Mouse (Mus musculus) bone marrow macrophage, adult 2 months (primary cell): ENCODE measurements at regions not wholly inside any gene's neighbourhood (a gene's known extent, or its start where the extent isn't known, plus 50 kb on each side); places are given as distances from the start of the nearest gene placed in this dataset.

Experiments used
- H3K27ac ChIP-seq: 2 replicates; pipeline ENCODE4 v1.5.1; 2012; ENCODE audit warnings: low read depth, low read length; ENCODE audit not compliant: insufficient read depth
- H3K4me1 ChIP-seq: 2 replicates; pipeline ENCODE4 v1.6.1; 2012; ENCODE audit warnings: low read length; ENCODE audit not compliant: control insufficient read depth, insufficient read depth
- H3K4me3 ChIP-seq: 2 replicates; pipeline ENCODE4 v1.5.1; 2012; ENCODE audit warnings: mild to moderate bottlenecking, low read length, moderate library complexity; ENCODE audit not compliant: insufficient read depth
- CTCF ChIP-seq: IDR thresholded peaks from 2 replicates; pipeline ENCODE4 v1.5.1; 2012; ENCODE audit warnings: low read depth, mild to moderate bottlenecking, low read length, moderate library complexity
- POLR2A ChIP-seq: IDR thresholded peaks from 2 replicates; pipeline ENCODE4 v1.6.1; 2012; ENCODE audit warnings: mild to moderate bottlenecking, low read depth, low read length, borderline replicate concordance

GRCm38 (mm10) chr13:47848371-47849188 is 412.4 kb upstream of the Id4 start:
- no peaks in the 10 kb centered on the region for H3K4me1 ChIP-seq
- H3K27ac ChIP-seq: no peak overlapping the region
- no peak for TF ChIP-seq CTCF
- TF ChIP-seq POLR2A: no peak

GRCm38 (mm10) chr13:47855422-47856108 is 405.5 kb upstream of the Id4 start:
- no peak overlapping the region for H3K4me3 ChIP-seq
- no peaks in the 10 kb centered on the region for H3K4me1 ChIP-seq
- TF ChIP-seq CTCF: no peak
- TF ChIP-seq POLR2A: no peak
- no peak overlapping the region for H3K27ac ChIP-seq

More at GRCm38 (mm10) chr13:47848371-47849188, 412.4 kb upstream of the Id4 start:
- no peak overlapping the region for H3K4me3 ChIP-seq

GRCm38 (mm10) chr13:47858946-47859345 is 402.1 kb upstream of the Id4 start:
- no peak for TF ChIP-seq POLR2A
- no peak for TF ChIP-seq CTCF
- no peaks in the 10 kb centered on the region for H3K4me1 ChIP-seq
- H3K4me3 ChIP-seq: no peak overlapping the region
- H3K27ac ChIP-seq: no peak overlapping the region

- TF ChIP-seq POLR2A (no peak), CTCF (no peak)
- Histone ChIP-seq H3K4me3 (no peak overlapping the region), H3K27ac (no peak overlapping the region), H3K4me1 (no peaks in the 10 kb centered on the region)
Measured at GRCm38 (mm10) chr13:47860316-47860715, 400.7 kb upstream of the Id4 start.

GRCm38 (mm10) chr13:47862896-47863295 is 398.1 kb upstream of the Id4 start:
- Histone ChIP-seq H3K4me1 (no peaks in the 10 kb centered on the region), H3K27ac (no peak overlapping the region), H3K4me3 (no peak overlapping the region)
- no peak for TF ChIP-seq CTCF
- TF ChIP-seq POLR2A: no peak

GRCm38 (mm10) chr13:47868656-47869055 is 392.4 kb upstream of the Id4 start:
- no peak overlapping the region for H3K4me3 ChIP-seq
- TF ChIP-seq POLR2A (no peak), CTCF (no peak)

DNA sequence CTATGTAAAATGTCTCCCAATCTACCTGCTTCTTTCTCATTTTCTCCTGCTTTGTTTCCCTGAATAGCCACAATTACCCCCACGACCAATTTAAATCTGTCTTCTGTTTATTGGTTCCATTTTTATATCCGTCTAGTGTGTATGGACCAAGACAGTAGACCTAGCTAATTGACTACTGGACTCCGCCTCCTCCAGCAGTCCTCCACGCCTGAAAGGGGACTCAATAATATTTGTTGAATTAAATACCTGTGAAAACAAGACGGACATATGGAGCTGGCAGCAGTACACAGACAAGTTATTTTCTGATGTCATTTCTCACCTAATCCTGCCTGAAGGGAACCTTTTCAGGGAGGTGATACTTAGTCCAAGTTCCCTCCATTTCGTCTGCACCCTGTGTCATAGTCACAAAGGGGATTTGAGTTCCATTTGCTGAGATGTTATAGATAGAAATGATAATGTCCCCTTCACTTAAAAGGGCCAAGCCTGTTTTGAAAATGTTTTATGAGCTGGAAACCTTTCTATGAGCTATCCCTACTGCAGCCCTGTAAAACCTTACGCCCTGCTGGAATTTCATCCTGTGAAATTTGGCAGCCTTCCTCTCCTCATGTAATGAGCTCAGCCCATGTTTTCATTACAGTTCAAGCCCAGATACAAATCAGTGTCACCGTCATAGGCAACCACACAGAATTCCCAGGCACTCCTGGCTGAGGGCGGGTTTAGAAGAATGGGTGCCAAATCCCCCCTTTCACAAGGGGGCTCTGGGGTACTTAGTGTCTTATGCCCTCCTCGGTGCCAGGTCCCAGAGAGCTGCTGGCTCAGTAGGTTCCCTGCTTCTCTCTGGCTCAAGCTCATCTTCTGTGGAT is 391.1 kb upstream of the Id4 start:
- no peak overlapping the region for H3K4me3 ChIP-seq
- TF ChIP-seq POLR2A: no peak
- no peak for TF ChIP-seq CTCF
- no peaks in the 10 kb centered on the region for H3K4me1 ChIP-seq
- H3K27ac ChIP-seq: no peak overlapping the region

More at GRCm38 (mm10) chr13:47868656-47869055, 392.4 kb upstream of the Id4 start:
- no peak overlapping the region for H3K27ac ChIP-seq
- no peaks in the 10 kb centered on the region for H3K4me1 ChIP-seq

GRCm38 (mm10) chr13:47872645-47873044 is 388.4 kb upstream of the Id4 start:
- Histone ChIP-seq H3K27ac (no peak overlapping the region), H3K4me1 (no peaks in the 10 kb centered on the region), H3K4me3 (no peak overlapping the region)
- no peak for TF ChIP-seq CTCF
- TF ChIP-seq POLR2A: no peak

DNA sequence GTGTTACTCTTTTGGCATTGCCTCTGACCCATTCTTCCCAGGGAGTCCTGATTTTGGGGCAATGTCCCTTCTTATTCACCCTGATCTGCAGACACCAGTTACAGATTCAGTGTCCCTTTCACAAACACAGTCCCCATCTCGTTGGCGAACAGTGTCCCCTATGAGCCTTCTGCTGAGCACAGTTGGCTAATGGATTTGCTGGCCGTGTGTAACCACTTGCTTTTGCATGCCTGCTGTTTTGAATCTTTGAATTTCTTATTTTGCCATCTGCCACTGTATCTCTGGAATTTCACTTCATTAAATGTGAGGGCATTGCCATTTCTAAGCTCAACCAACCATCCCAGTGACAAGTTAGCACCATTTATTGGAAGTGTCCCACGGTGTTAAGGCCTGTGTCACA is 368.5 kb upstream of the Id4 start:
- TF ChIP-seq CTCF (no peak), POLR2A (no peak)
- no peak overlapping the region for H3K4me3 ChIP-seq
- H3K4me1 ChIP-seq: no peaks in the 10 kb centered on the region
- H3K27ac ChIP-seq: no peak overlapping the region

- Histone ChIP-seq H3K4me1 (no peaks in the 10 kb centered on the region), H3K4me3 (no peak overlapping the region), H3K27ac (no peak overlapping the region)
- TF ChIP-seq POLR2A (no peak), CTCF (no peak)
Measured at GRCm38 (mm10) chr13:47894331-47894730, 366.7 kb upstream of the Id4 start.
